Mouse (Mus musculus): Measurements from ENCODE around the gene Dut.

Dut gene

DNA sequence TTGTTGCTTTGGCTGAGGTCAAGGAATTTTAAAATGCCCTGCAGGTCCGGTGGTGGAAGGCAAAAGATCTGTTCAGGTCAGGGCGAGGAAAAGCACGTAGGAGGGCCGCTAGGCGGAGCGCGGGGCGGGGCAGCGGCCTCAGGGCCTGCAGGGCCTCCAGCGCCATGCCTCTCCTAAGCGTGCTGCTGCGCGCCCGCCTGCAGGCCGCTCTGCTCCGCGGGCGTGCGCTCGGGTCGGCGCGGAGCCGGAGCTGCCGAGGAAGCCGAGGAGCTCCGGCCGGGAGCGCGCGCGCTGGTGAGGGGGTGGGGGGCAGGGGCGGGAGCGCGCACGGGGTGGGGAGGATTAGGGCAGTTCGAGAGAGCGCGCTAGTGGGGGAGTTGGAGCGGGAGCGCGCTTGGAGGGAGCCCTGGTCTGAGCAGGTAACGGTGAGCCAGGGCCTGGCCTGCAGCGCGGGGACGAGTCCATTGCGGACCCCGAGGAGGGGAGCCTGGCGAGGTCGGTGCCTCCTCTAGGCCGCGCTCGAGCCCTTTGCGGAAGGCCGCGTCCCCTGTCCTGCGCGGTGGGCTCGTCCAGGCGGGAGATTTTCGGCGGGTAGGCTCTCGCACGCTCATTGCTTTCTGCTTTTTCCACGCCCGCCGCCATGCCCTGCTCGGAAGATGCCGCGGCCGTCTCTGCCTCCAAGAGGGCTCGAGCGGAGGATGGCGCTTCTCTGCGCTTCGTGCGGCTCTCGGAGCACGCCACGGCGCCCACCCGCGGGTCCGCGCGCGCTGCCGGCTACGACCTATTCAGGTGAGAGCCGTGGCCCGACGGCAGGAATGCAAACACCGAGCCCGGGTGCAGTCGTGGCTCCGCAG lies at the start of gene Dut:
TSS of gene Dut (plus strand) at position 83 of the 854 bp plus-strand sequence.
- DNase-seq (ENCODE audit: low read depth, low spot score), result peak; percentile 94

DNA sequence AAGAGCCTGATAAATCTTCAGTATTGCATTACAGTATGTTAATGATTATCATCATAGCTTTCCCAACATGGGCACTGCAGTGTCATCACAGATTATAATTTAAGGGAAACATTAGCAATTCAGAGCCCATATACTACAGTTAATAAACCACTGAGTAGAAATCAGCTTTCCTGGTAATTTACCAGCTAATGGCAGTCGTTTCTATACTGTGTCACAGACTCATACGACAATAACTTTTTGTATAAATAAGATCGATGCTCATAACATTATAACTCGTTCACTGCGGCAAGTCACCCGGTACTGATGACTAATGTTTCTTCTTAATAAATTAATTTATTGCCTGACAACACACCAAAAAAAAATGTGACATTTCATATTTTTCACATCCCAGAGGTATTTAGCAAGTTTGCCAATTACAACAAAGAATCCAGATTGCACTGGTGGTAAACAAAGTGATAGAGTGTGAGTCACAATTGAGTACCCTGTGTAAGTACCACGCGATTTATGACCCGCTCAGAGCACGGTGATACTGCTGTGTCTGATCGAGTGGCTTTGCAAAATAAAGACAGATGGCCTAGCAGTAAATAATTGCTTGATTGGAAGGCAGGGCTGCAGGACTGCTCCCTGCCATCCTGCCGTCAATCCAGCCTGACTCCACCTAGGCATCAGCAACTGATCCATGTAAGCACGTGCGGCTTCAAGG lies 37.9 kb upstream of the Dut start:
- DNase-seq (ENCODE audit: low read depth, low spot score), result no peak

DNA sequence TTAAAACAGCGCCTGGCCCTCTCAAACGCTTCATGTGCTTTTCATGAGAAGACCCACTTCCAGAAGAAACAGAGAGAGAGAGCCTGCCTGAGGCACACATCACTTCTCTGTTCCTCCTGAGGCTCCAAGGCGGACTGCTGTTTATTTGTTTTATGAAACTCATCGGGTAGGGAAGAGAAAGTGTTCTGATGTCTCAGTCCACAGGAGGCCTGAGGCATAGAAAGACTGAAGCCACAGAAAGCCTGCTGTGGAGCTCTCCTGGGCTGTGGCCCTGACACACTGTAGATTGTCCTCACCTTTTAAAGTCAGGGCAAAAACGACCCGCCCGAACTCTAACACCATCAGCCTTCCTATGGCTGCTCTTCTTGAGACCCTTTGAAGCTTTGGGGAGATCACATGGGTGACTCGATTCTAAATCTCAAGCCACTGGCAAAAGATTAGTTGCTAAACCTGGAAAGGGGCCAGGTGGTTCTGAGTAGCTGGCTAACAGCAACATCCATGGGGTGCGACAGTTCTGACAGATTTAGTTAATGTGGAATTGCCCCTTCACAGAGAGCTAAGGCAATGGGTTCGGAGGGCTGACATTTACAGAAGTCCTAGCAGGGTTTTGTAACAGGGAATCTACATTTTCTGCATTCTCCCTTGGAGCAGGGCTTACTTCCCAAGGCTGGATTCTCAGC lies 35.0 kb upstream of the Dut start:
- DNase-seq (ENCODE audit: low read depth, low spot score), result no peak

DNA sequence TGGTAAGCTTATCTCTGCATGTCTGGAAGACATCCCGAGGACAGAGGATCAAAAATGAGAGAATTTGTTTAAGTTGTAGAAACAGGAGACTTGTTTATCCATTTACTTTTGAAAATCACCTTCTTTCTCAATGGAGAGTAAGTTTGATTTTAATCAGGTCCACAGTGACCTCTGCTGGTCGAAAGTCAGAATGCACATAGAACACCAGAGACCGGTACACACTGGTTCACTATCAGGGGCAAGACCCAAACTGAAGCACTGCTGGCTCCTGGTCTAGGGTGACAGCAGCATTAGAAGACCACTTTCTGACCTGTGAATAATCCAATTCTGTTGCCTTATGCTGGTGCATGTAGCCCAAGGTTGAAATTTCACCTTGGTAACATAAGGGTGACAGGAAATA lies 32.4 kb upstream of the Dut start:
- DNase-seq (ENCODE audit: low read depth, low spot score), result peak; percentile 54

GRCm38 (mm10) chr2:125217286-125217685 lies 29.7 kb upstream of the Dut start:
- DNase-seq (ENCODE audit: low read depth, low spot score), result no peak

GRCm38 (mm10) chr2:125218566-125218965 lies 28.4 kb upstream of the Dut start:
- DNase-seq (ENCODE audit: low read depth, low spot score), result no peak

DNA sequence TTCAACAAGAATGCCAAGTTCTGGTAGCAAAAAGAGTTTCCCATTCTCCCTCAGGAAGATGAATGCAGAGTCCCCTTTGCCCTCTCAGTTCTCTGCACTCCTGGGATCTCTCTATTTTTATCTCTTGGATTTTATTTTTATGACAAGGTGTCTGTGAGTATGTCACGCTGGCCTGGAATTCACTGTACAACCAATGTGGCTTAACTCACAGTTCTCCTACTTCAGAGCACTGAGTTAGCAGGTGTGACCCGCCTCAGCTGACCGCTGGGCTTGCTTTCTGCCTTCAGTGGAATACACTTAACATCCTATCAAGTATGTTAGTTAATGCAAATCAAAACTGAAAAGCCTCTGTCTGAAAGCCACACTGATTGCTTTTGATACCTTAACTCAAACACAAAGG lies 27.7 kb upstream of the Dut start:
- no peak for DNase-seq (ENCODE audit: low read depth, low spot score)

DNA sequence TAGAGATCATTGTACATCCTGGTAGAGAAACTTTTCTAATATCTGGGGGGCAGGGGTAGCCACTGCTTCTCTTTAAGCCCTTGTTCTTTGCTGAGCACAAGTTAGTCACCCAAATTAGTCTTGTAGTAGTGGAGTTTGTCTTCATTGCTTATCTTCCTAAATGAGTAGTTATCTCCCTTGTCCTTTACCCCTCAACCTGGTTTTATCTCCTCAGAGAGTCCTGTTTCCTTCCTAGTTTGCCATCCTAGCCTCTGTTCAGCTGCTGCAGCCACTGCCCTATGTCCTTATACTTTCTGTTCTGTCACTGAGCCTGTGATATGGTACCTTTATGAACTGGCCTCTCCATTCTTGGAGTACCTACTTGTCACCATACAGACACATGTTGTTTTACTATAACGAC lies 25.3 kb upstream of the Dut start:
- DNase-seq (ENCODE audit: low read depth, low spot score), result no peak

- no peak for DNase-seq (ENCODE audit: low read depth, low spot score)
Measured at GRCm38 (mm10) chr2:125228472-125229409, 18.2 kb upstream of the Dut start.

DNA sequence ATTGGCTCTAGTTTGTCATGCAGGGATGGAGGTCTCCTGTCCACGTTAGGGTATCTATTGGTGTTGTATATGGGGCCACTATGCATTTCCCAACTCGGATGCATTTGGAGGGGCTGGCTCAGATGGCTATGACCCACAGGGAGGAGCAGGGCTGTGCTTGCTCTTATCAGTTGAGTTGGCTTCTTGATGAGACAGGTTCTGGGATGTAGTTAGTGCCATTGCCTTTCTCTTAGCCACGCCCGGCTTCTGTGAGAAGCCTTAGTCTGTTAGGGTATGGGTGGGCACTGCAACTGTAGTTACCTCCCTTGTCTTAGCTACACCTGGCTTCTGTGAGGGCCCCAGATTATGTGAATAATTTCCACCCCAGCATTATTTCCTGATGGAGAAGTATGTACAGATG lies 14.8 kb upstream of the Dut start:
- no peak for DNase-seq (ENCODE audit: low read depth, low spot score)

DNA sequence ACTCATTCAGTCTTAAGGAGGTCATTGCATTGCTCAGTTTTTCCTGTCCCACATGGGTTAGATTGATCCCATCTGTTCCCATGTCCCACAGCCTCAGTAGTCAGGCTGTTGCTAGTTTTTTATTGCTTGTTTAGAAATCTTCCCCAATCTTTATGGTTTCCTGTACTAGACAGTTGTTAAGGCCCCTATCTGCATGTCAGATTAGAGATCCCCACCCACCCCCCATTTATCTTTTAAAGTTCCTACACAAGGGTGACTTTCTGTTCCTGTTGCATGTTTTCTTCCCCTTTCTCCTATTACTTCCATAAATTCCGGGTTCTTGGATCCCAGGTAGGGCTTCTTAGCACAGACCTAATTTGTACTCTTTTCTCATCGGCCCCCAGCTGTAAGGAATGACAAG lies 13.5 kb upstream of the Dut start:
- DNase-seq (ENCODE audit: low read depth, low spot score), result no peak

DNA sequence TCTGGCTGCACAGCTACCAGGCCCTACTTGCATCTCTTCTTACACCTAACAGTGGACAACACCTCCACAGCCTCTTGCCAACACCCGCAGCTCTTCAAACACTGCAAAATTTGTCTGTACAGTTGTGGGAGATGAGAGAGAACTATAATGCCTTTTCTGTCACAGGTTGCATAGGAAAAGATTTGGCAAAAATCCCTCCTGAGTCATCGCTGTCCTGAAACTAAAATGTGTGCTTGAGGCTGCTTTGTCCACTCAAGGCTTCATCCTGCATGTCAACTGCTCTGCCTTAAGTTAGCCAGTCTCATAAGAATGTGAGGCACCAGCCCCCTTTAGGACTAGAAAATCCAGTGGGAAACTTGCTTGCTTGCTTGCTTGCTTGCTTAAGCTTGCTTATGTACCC lies 12.9 kb upstream of the Dut start:
- no peak for DNase-seq (ENCODE audit: low read depth, low spot score)

DNA sequence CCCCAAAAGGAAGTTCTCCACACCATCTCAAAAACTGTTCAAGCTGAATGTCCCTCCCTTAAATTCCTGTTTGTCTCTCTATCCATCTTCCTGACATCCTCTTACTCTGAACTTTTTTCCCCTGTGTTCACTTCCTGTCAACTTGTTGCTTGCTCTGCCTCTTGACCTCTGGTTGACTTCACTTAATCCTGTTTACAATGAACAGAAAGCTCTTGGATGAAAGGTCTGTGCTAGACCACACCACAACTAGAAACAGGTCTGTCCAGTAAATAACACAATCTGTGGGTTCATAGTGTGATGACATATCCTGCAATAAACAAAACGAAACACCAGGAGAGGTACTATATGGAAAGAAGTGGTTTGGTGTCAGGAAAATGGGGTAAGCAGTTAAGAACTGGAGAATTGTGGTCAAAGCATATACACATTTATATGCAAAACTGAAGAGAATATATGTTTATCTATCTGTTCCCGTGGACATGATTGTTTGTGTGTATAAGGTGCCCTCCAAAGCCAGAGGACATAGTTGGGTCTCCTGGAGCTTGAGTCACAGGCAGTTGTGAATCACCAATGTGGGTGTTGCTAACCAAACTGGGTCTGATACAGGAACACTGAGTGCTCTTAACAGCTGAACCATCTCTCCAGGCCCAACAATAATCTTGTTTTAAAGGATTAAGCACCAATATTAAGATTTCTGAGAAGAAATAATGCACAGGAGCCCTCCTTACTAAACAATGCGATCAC lies 1.3 kb upstream of the Dut start:
- no peak for DNase-seq (ENCODE audit: low read depth, low spot score)

DNA sequence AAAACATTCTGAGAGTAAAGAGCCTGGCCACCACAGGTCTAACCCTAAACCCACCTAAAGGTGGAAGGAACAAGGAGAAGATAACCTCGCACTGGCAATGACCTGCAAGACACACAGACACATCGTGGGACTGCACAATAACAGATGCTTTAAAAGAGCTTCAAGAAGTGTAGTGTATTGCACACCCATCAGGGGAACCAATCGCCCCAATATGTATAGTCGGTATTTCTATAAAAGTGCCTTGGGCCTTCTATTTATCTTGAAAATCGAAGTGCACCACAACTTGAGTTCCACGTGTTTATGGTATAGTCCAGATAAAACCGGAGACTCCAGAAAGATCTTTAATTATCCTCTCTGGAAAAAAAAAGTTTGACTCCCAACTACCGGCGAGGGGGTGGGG lies 321 bp upstream of the Dut start:
- peak; percentile 13 for DNase-seq (ENCODE audit: low read depth, low spot score)

GRCm38 (mm10) chr2:125247962-125248235 lies 909 bp downstream of the Dut start:
- no peak for DNase-seq (ENCODE audit: low read depth, low spot score)

DNA sequence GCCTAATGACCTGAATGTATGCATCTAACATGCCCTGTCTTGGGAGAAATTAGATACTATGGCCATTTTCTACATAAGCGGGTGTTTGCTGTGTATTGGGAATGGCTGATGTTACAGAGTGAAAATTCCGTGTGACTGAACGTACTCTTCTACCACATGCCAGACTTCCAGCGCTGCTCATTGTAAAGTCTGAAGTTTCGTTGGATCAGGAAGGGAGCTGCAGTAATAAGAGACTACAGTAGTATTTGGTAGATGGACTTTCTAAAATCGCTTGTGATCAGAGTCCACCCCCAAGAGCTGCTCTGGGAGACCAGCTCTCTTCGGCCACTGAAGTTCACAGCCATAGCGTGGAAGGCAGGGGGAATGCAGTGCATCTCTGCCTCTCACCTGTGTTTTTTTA lies 1.3 kb downstream of the Dut start:
- DNase-seq (ENCODE audit: low read depth, low spot score), result peak; percentile 16

DNA sequence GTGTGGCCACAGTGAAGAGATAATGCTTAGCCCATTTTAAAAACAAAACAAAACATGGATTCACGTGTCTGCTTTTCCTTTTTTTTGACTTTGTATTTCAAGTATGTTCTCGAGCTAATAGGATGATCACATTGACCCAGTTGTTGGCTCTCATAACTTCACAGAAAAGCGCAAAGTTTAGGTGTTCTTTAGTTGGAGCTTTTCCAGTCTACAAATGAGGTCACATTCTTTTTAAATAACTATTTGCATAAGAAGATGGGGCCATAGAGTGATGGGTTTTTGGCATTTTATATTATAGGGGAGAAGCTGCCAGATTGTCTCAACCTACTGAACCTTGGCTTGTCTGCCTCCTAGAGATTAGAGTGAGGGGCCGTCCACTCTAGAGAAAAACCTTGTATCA lies 2.3 kb downstream of the Dut start:
- DNase-seq (ENCODE audit: low read depth, low spot score), result no peak

GRCm38 (mm10) chr2:125249874-125250273 lies 2.9 kb downstream of the Dut start:
- DNase-seq (ENCODE audit: low read depth, low spot score), result no peak

GRCm38 (mm10) chr2:125251781-125252180 lies 4.8 kb downstream of the Dut start:
- DNase-seq (ENCODE audit: low read depth, low spot score), result no peak

DNA sequence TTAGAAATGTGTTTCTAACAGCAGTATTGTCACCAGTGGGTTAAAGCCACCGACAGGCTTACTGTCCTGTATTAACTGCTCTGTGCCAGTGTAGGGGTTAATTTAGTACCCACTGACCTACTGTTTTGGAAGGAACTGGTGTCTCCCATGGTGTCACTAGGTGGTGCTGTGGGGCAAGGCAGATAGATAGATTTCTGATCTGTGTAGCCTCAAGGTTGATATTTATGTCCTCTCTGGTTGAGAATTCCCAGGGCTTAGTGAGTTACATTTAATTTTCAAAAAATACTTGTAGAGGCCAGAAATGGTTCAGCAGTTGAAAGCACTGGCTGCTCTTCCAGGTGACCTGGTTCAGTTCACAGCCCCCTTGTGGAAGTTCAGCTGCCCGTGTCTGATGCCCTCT lies 5.3 kb downstream of the Dut start:
- DNase-seq (ENCODE audit: low read depth, low spot score), result peak; percentile 17

GRCm38 (mm10) chr2:125253699-125254098 lies 6.7 kb downstream of the Dut start:
- DNase-seq (ENCODE audit: low read depth, low spot score), result no peak
